Mouse (Mus musculus) liver, embryonic 13.5 days (tissue): ENCODE data around the gene Mbnl1. TPM values are rescaled to one million over a fixed set of nuclear protein-coding genes. Genes with fewer than 3 reads are reported as not detected.

ENCODE experiments used
- ATAC-seq: fragments of 200-750 bp; cut with Nextera tagmentation; 2 replicates; pipeline ENCODE4 v1.8.0; 2017; ENCODE audit warnings: low read depth, mild to moderate bottlenecking, moderate number of reproducible peaks, moderate library complexity
- DNase-seq: peaks from one replicate; pipeline ENCODE4 v3.0.0; 2022
- H3K27ac ChIP-seq: fragments of 300-500 bp; sonication (generic); 2 replicates; pipeline ENCODE4 v1.5.1; 2015; ENCODE audit warnings: moderate library complexity, mild to moderate bottlenecking, inconsistent platforms
- H3K27me3 ChIP-seq: fragments of 300-500 bp; sonication (generic); 2 replicates; pipeline ENCODE4 v1.6.1; 2015; ENCODE audit warnings: mild to moderate bottlenecking, inconsistent platforms
- H3K36me3 ChIP-seq: fragments of 300-500 bp; sonication (generic); 2 replicates; pipeline ENCODE4 v1.6.1; 2015; ENCODE audit warnings: mild to moderate bottlenecking, inconsistent platforms
- H3K4me1 ChIP-seq: fragments of 300-500 bp; sonication (generic); replicated peaks from 2 replicates; pipeline ENCODE4 v1.6.1; 2015; ENCODE audit warnings: inconsistent platforms
- H3K4me2 ChIP-seq: fragments of 300-500 bp; sonication (generic); 2 replicates; pipeline ENCODE4 v1.6.1; 2015; ENCODE audit warnings: inconsistent platforms, mild to moderate bottlenecking, moderate library complexity
- H3K4me3 ChIP-seq: fragments of 300-500 bp; sonication (generic); replicated peaks from 2 replicates; pipeline ENCODE4 v1.5.1; 2015; ENCODE audit warnings: mild to moderate bottlenecking, inconsistent platforms
- H3K9ac ChIP-seq: fragments of 300-500 bp; sonication (generic); 2 replicates; pipeline ENCODE4 v1.6.1; 2015; ENCODE audit warnings: mild to moderate bottlenecking, inconsistent platforms
- H3K9me3 ChIP-seq: fragments of 300-500 bp; sonication (generic); replicated peaks from 2 replicates; pipeline ENCODE4 v1.6.1; 2016; ENCODE audit warnings: inconsistent platforms
- WGBS: fragments of 180-500 bp; shearing (Covaris S2); methylation state at CpG from one replicate; pipeline ENCODE4 v1.1.7; 2015; ENCODE audit not compliant: insufficient replicate concordance; 5-methylcytosine and 5-hydroxymethylcytosine counted together
- polyA plus RNA-seq: library from polyadenylated mRNA; unstranded; fragments of >200 nt; fragmentation: Nextera tagmentation; extraction: Ambion mirVana; gene quantifications from 2 replicates; pipeline ENCODE4 v1.2.1, GENCODE M21; 2015

Mbnl1 gene
- polyA plus RNA-seq, 1 experiment from 2014 or later = 123 TPM

DNA sequence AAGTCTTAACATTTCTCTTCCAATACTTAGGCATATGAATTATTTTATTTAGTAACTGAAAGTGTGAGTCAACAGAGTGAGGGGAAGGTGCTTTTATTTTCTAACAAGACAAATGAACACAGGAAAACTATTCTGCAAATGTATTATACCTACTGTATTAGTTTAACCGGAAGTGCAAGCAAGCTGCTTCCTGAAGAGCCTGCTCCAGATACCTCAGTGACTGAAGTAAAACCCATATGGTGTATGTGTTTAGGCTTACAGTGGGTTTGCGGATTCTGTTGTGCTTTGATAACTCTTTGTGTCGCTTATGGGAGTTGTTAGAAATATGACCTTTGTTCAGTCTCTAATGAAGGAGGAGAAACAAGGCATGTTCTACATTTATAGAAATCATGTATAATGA lies 46.7 kb downstream of the Mbnl1 start:
- H3K4me3 ChIP-seq = no peak overlapping the region
- DNase-seq (no peak), ATAC-seq (no peak)
- no peak overlapping the region for H3K27ac ChIP-seq
- no peaks in the 10 kb centered on the region for H3K9me3 ChIP-seq
- 41% methylated on average over 3 of the region's 3 CpGs for WGBS
- peaks cover 58% of the 10 kb centered on the region for H3K4me1 ChIP-seq
- H3K36me3 ChIP-seq = 0 out of 2 replicates have a peak, but pooled peaks cover 3% of the 10 kb centered on the region
- no peak overlapping the region for H3K4me2 ChIP-seq
- H3K9ac ChIP-seq = no peak overlapping the region
- no peaks in the 10 kb centered on the region for H3K27me3 ChIP-seq

DNA sequence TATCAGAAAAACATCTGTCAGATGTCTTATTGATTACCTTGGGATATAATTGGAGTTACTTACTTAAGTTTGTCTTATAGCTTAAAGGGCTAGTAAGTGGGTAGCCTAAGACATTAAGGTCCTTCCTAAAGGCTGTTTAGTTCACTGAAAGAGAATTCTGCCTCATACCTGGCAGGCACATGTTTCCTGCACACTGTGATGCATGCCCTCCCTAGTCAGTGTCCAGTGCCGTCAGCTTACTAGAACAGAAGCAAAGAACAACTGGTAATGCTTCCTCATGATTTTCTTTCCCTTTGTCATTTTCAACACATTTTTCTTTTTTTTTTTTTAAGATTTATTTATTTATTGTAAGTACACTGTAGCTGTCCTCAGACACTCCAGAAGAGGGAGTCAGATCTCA lies 51.5 kb downstream of the Mbnl1 start:
- Histone ChIP-seq H3K27ac (no peak overlapping the region), H3K4me2 (no peak overlapping the region), H3K36me3 (peaks cover 10% of the 10 kb centered on the region), H3K9me3 (no peaks in the 10 kb centered on the region), H3K4me3 (no peak overlapping the region), H3K27me3 (no peaks in the 10 kb centered on the region), H3K9ac (no peak overlapping the region), H3K4me1 (peaks cover 67% of the 10 kb centered on the region)
- DNase-seq = no peak
- 76% methylated on average over 1 of the region's 1 CpGs for WGBS
- ATAC-seq = no peak

GRCm38 (mm10) chr3:60531286-60531685 lies 58.7 kb downstream of the Mbnl1 start:
- Histone ChIP-seq H3K4me1 (peaks cover 66% of the 10 kb centered on the region), H3K27me3 (no peaks in the 10 kb centered on the region), H3K4me3 (no peak overlapping the region), H3K4me2 (0 out of 2 replicates have a peak overlapping the region, but pooled peaks have one; percentile 10), H3K9me3 (no peaks in the 10 kb centered on the region), H3K27ac (no peak overlapping the region), H3K9ac (no peak overlapping the region), H3K36me3 (peaks cover 15% of the 10 kb centered on the region)
- WGBS = 46% methylated on average over 5 of the region's 5 CpGs
- ATAC-seq = no peak
- DNase-seq = no peak

DNA sequence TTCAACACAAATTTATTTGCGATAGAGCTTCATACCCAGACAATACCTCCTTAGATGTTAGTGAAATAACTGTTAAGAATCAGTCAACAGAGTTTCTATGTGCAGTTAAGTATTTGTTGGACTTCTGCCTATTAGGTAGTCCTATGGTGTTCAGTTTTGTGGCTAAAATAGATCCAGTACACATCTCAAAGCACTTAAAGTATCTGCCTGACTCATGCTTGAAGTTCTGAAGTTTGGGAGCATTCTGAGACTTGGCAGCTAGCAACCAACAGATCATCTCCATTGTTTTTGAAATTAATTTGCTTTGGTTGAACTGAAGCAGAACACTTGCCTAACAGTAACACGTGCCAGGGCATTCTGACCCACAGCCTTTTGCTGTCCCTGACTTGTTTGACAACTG lies 59.2 kb downstream of the Mbnl1 start:
- H3K4me3 ChIP-seq = no peak overlapping the region
- peaks cover 62% of the 10 kb centered on the region for H3K4me1 ChIP-seq
- DNase-seq (no peak), ATAC-seq (no peak)
- H3K27me3 ChIP-seq = no peaks in the 10 kb centered on the region
- H3K36me3 ChIP-seq = peaks cover 15% of the 10 kb centered on the region
- H3K4me2 ChIP-seq = no peak overlapping the region
- H3K9ac ChIP-seq = no peak overlapping the region
- no peak overlapping the region; the same call in 1 of the 2 replicates for H3K27ac ChIP-seq
- 87% methylated on average over 2 of the region's 2 CpGs for WGBS
- H3K9me3 ChIP-seq = no peaks in the 10 kb centered on the region

GRCm38 (mm10) chr3:60535224-60535623 lies 62.6 kb downstream of the Mbnl1 start:
- peaks cover 42% of the 10 kb centered on the region for H3K4me1 ChIP-seq
- WGBS = 34% methylated on average over 3 of the region's 3 CpGs
- peaks cover 3% of the 10 kb centered on the region; the same call in 1 of the 2 replicates for H3K36me3 ChIP-seq
- ATAC-seq (no peak), DNase-seq (no peak)
- no peak overlapping the region for H3K27ac ChIP-seq
- no peak overlapping the region for H3K4me3 ChIP-seq
- H3K9ac ChIP-seq = no peak overlapping the region
- H3K9me3 ChIP-seq = no peaks in the 10 kb centered on the region
- H3K27me3 ChIP-seq = no peaks in the 10 kb centered on the region
- no peak overlapping the region for H3K4me2 ChIP-seq

DNA sequence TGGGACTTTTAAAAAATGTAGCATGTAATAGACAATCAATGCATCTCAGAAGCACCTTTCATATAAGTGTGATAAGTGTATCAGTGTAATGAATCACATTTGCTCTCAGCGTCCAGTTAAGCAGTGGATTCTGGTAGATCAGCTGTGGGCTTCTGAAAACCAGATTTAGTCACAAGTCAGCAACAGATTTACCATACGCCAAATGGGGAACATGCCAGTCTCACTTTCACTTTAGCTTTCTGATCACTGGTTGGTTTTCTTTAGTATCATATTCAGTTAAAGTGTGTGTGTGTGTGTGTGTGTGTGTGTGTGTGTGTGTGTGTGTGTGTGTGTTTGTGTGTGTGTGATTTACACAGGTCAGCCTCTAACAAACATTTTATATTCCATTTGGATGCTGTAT lies 64.4 kb downstream of the Mbnl1 start:
- DNase-seq (no peak), ATAC-seq (no peak)
- Histone ChIP-seq H3K4me2 (no peak overlapping the region), H3K9ac (no peak overlapping the region), H3K36me3 (peaks cover 3% of the 10 kb centered on the region; the same call in 1 of the 2 replicates), H3K27me3 (no peaks in the 10 kb centered on the region), H3K4me1 (peaks cover 28% of the 10 kb centered on the region), H3K27ac (no peak overlapping the region), H3K9me3 (no peaks in the 10 kb centered on the region), H3K4me3 (no peak overlapping the region)
- WGBS = 41% methylated on average over 2 of the region's 2 CpGs

GRCm38 (mm10) chr3:60538214-60538971 lies 65.8 kb downstream of the Mbnl1 start:
- ATAC-seq = no peak
- WGBS = 53% methylated on average over 3 of the region's 3 CpGs

GRCm38 (mm10) chr3:60541121-60541520 lies 68.5 kb downstream of the Mbnl1 start:
- Histone ChIP-seq H3K36me3 (peaks cover 6% of the 10 kb centered on the region; the same call in 1 of the 2 replicates), H3K4me1 (peaks cover 43% of the 10 kb centered on the region), H3K4me2 (no peak overlapping the region), H3K27me3 (no peaks in the 10 kb centered on the region), H3K4me3 (no peak overlapping the region), H3K9me3 (no peaks in the 10 kb centered on the region), H3K9ac (no peak overlapping the region), H3K27ac (no peak overlapping the region)
- DNase-seq (no peak), ATAC-seq (no peak)
- WGBS = 76% methylated on average over 4 of the region's 4 CpGs

More at GRCm38 (mm10) chr3:60538214-60538971, 65.8 kb downstream of the Mbnl1 start:
- H3K36me3 ChIP-seq = peaks cover 3% of the 10 kb centered on the region; the same call in 1 of the 2 replicates
- peaks cover 39% of the 10 kb centered on the region for H3K4me1 ChIP-seq
- H3K27ac ChIP-seq = no peak overlapping the region
- H3K9me3 ChIP-seq = no peaks in the 10 kb centered on the region
- no peak overlapping the region for H3K4me3 ChIP-seq
- DNase-seq = no peak
- H3K9ac ChIP-seq = no peak overlapping the region
- no peaks in the 10 kb centered on the region for H3K27me3 ChIP-seq
- no peak overlapping the region for H3K4me2 ChIP-seq

DNA sequence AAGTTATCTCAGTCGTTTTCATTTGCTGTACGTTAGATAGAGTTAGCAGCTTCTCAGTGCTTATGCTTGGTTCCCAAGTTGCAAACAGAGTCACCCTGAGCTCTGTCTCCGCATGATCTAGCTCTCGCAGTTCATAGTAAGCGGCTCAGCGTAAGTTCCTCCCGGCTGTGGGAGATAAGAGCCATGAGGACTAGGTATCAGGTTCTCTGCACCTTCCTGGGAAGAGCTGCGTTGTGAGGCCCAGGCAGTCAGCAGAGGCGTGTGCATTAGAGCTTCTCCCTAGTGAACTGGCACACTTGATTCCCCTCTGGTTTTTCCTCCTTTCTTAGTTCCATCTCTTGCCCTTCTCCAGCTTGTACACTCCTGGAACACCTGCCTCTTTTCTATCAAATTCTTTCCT lies 73.6 kb downstream of the Mbnl1 start:
- Histone ChIP-seq H3K36me3 (peaks cover 16% of the 10 kb centered on the region), H3K27me3 (no peaks in the 10 kb centered on the region), H3K27ac (peak overlapping the region; percentile 91), H3K9ac (peak overlapping the region; percentile 63), H3K4me3 (peak overlapping the region; percentile 12; the same call in 1 of the 2 replicates), H3K4me1 (peaks cover 60% of the 10 kb centered on the region), H3K4me2 (peak overlapping the region; percentile 61), H3K9me3 (no peaks in the 10 kb centered on the region)
- peak; percentile 100 for ATAC-seq
- DNase-seq = peak; percentile 74
- WGBS = 10% methylated on average over 9 of the region's 9 CpGs

DNA sequence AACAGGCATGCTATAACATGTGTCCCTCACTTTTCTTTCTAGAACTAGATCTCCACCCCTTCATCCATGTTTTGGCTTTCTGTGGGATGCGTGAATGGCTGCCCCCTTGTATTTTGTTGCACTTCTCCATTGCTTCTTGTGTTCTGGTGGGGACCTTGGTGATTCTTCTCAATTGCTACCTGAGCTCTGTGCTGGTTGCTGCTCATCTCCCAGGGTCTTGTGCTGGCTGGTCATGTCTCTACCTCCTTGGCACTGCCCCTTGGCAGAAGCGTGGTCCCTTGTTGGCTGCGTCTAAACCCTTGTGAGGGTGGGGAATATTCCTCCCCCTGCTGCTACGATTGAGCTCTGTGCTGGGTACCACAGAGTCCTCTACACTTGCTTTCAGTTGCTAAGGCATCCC lies 74.3 kb downstream of the Mbnl1 start:
- H3K27me3 ChIP-seq = no peaks in the 10 kb centered on the region
- no peaks in the 10 kb centered on the region for H3K9me3 ChIP-seq
- H3K4me2 ChIP-seq = peak overlapping the region; percentile 61
- peaks cover 19% of the 10 kb centered on the region for H3K36me3 ChIP-seq
- peak overlapping the region; percentile 63 for H3K9ac ChIP-seq
- no peak overlapping the region for H3K4me3 ChIP-seq
- 85% methylated on average over 4 of the region's 4 CpGs for WGBS
- DNase-seq (no peak), ATAC-seq (no peak)
- peak overlapping the region; percentile 91 for H3K27ac ChIP-seq
- H3K4me1 ChIP-seq = peaks cover 63% of the 10 kb centered on the region

- peaks cover 45% of the 10 kb centered on the region for H3K4me1 ChIP-seq
- H3K27ac ChIP-seq = no peak overlapping the region
- H3K9ac ChIP-seq = no peak overlapping the region
- ATAC-seq = no peak
- no peaks in the 10 kb centered on the region for H3K9me3 ChIP-seq
- H3K36me3 ChIP-seq = peaks cover 13% of the 10 kb centered on the region
- H3K4me3 ChIP-seq = no peak overlapping the region
- no peaks in the 10 kb centered on the region for H3K27me3 ChIP-seq
- no peak for DNase-seq
- 83% methylated on average over 5 of the region's 5 CpGs for WGBS
- no peak overlapping the region for H3K4me2 ChIP-seq
Observed at GRCm38 (mm10) chr3:60550492-60550891, 77.9 kb downstream of the Mbnl1 start.

GRCm38 (mm10) chr3:60551650-60552049 lies 79.0 kb downstream of the Mbnl1 start:
- DNase-seq (no peak), ATAC-seq (no peak)
- Histone ChIP-seq H3K4me3 (no peak overlapping the region), H3K9ac (no peak overlapping the region), H3K27ac (0 out of 2 replicates have a peak overlapping the region, but pooled peaks have one; percentile 13), H3K4me2 (no peak overlapping the region), H3K4me1 (peaks cover 40% of the 10 kb centered on the region), H3K36me3 (peaks cover 13% of the 10 kb centered on the region), H3K27me3 (no peaks in the 10 kb centered on the region), H3K9me3 (no peaks in the 10 kb centered on the region)
- WGBS = 79% methylated on average over 3 of the region's 3 CpGs
